Mouse (Mus musculus) forebrain, embryonic 16.5 days (tissue): ENCODE measurements at regions not wholly inside any gene's neighbourhood (a gene's known extent, or its start where the extent isn't known, plus 50 kb on each side); places are given as distances from the start of the nearest gene placed in this dataset.

Experiments
- ATAC-seq: fragments of 200-750 bp; cut with Nextera tagmentation; 2 replicates; pipeline ENCODE4 v1.8.0; 2017; ENCODE audit warnings: mild to moderate bottlenecking, moderate library complexity
- H3K27ac ChIP-seq: fragments of 300-500 bp; sonication (generic); 2 replicates; pipeline ENCODE4 v1.5.1; 2014; ENCODE audit warnings: low read length, control low read depth
- H3K27me3 ChIP-seq: fragments of 300-500 bp; sonication (generic); replicated peaks from 2 replicates; pipeline ENCODE4 v1.6.1; 2014; ENCODE audit warnings: low read length; ENCODE audit not compliant: control insufficient read depth, insufficient read depth
- H3K36me3 ChIP-seq: fragments of 300-500 bp; sonication (generic); 2 replicates; pipeline ENCODE4 v1.6.1; 2014; ENCODE audit not compliant: control insufficient read depth, insufficient read depth
- H3K4me1 ChIP-seq: fragments of 300-500 bp; sonication (generic); replicated peaks from 2 replicates; pipeline ENCODE4 v1.6.1; 2014; ENCODE audit warnings: low read length; ENCODE audit not compliant: control insufficient read depth, insufficient read depth
- H3K4me2 ChIP-seq: fragments of 300-500 bp; sonication (generic); 2 replicates; pipeline ENCODE4 v1.6.1; 2014; ENCODE audit warnings: mild to moderate bottlenecking, low read length, control low read depth
- H3K4me3 ChIP-seq: fragments of 300-500 bp; sonication (generic); replicated peaks from 2 replicates; pipeline ENCODE4 v1.5.1; 2014; ENCODE audit warnings: mild to moderate bottlenecking, low read length, control low read depth
- H3K9ac ChIP-seq: fragments of 300-500 bp; sonication (generic); replicated peaks from 2 replicates; pipeline ENCODE4 v1.6.1; 2014; ENCODE audit warnings: low read depth, low read length, control low read depth
- H3K9me3 ChIP-seq: fragments of 300-500 bp; sonication (generic); 2 replicates; pipeline ENCODE4 v1.6.1; 2016; ENCODE audit warnings: low read length; ENCODE audit not compliant: control insufficient read depth
- WGBS: fragments of 180-500 bp; shearing (Covaris S2); extraction: QIAGEN DNeasy Blood & Tissue Kit; methylation state at CpG from one replicate; pipeline ENCODE4 v1.1.7; 2014; 5-methylcytosine and 5-hydroxymethylcytosine counted together

DNA sequence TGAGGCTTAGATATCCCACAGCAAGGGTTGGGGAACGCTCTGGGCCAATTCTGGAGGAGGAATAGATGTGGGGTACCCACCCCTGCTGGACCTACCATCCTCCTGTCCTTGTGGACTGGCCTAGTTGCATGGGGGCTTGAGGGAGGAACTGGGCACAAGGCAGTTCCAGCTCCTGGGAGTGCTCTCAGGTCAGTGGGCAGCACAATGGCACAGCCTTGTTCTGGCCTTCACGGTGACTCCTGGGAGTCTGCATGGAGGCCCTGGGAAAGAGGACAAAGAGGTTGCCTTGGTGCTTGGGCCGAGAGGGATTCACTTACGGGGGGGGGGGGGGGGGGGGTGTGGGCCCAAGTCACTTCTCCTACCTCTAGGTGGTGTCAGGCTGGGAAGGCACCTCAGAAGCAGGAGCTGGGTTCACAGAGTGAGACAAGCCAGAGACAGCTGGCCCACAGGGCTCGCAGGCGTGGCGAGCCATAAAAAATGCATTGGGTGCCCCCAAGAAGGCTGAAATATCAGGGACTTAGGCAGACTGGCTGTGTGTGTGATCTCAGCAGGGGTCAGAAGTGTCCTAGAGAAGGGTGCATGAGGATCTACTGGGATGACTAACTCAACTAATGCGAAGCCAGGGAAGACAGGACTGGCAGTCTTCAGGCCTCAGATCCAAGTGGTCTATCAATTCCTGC, 83.7 kb downstream of the 1700001O22Rik start:
- ATAC-seq, result no peak
- WGBS, result 13% methylated on average over 8 of the region's 8 CpGs
- H3K27me3 ChIP-seq, result no peaks in the 10 kb centered on the region
- H3K9me3 ChIP-seq, result no peaks in the 10 kb centered on the region
- no peaks in the 10 kb centered on the region for H3K36me3 ChIP-seq
- H3K4me3 ChIP-seq, result peak overlapping the region; percentile 33
- peaks cover 80% of the 10 kb centered on the region for H3K4me1 ChIP-seq
- peak overlapping the region; percentile 81 for H3K4me2 ChIP-seq
- peak overlapping the region; percentile 100 for H3K27ac ChIP-seq
- H3K9ac ChIP-seq, result peak overlapping the region; percentile 82

DNA sequence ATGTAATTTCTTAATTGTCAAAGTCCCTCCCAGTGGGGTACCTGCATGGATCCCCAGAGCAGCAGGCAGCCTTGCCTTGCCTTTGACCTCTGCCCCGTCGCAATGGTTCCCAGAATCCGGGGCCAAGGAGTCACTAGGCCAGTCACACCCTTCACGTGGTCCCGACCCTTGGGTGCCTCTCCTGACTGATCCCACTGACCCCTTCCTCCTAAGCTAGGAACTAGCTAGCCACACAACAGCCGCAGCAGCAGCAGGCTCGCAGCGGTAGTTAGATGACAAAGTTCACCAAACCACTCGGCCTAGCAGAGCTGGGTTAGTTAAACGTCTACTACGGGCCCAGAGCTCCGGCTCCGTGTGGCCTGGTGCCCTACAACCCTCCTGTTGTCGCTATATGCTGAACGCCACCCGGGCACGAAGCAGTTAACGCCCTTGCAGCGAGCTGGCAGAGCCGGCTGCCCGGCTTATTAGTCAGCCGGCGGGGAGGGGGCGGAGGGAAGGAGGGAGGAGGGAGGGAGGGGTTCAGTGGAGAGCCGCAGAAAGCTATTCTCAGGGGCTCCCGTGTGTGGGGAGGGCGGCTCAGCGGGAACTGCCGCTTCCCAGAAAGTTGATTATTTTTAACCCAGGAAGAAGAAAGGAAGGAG, 84.6 kb downstream of the 1700001O22Rik start:
- peak; percentile 50 for ATAC-seq
- whole genome bisulfite sequencing, result under 1% methylated on average over 28 of the region's 29 CpGs

DNA sequence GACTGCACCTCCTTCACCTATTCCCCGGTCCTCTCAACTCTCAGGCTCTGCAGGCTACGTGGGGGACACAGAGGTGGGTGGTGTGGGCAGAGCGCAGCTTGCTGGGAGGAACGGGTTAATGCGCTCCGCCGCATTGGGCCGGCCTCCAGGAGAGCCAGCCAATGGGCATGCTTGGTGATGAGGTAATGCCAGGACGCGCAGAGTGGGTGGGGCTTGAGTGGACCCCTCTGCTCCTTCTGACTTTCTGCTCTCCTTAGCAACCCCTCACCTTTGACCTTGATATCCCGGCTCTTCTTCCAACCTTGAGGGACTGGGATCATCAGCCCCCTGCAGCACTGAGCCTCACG, 85.2 kb downstream of the 1700001O22Rik start:
- no peaks in the 10 kb centered on the region for H3K27me3 ChIP-seq
- peak; percentile 49 for ATAC-seq
- H3K4me1 ChIP-seq, result peaks cover 73% of the 10 kb centered on the region
- peak overlapping the region; percentile 60 for H3K9ac ChIP-seq
- under 1% methylated on average over 12 of the region's 12 CpGs for WGBS
- no peaks in the 10 kb centered on the region for H3K36me3 ChIP-seq
- peak overlapping the region; percentile 81 for H3K4me2 ChIP-seq
- no peaks in the 10 kb centered on the region for H3K9me3 ChIP-seq
- H3K4me3 ChIP-seq, result peak overlapping the region; percentile 33
- peak overlapping the region; percentile 100 for H3K27ac ChIP-seq

More for the DNA sequence above, 84.6 kb downstream of the 1700001O22Rik start:
- Histone ChIP-seq H3K4me2 (peak overlapping the region; percentile 81), H3K9ac (peak overlapping the region; percentile 82), H3K27ac (peak overlapping the region; percentile 100), H3K36me3 (no peaks in the 10 kb centered on the region), H3K27me3 (no peaks in the 10 kb centered on the region), H3K9me3 (no peaks in the 10 kb centered on the region), H3K4me3 (peak overlapping the region; percentile 33), H3K4me1 (peaks cover 74% of the 10 kb centered on the region)

DNA sequence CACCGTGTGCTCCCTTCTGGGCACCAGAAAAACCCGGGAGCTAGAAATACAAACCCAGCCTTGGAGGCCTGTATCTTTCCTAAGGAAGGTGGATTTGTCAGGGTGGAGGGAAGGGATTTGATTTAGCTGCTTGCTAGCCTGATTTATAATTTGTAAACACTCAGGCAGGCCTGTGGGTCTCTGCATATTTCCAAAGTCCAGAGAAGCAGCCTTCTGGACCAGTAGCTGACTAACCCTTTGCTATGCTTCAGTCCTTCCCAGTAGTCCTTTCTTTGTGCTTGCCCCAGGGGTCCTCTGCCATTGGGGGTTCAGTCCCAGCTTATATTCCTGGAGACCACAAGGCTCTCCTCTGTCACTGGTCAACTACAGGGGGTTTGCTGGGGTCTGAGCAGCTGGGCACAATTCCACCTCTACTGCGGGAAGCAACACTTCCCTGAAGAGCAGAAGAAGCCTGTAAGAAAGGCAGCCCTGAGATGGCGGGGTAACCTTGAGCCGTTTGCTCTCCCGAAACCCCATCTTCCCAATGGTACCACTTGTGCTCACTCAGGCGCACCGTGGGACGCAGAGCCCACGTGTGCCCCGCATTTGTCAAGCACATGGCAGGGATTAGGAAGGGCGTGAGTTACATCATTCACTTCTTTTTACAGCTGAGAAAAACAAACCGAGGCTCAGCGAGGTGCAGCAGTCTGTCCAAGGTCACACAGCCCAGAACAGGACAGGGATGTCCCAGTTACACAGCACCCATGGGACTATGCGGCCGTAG, 85.7 kb downstream of the 1700001O22Rik start:
- no peak for ATAC-seq
- Histone ChIP-seq H3K27ac (peak overlapping the region; percentile 100), H3K4me2 (peak overlapping the region; percentile 81), H3K4me1 (peaks cover 73% of the 10 kb centered on the region), H3K9me3 (no peaks in the 10 kb centered on the region), H3K9ac (peak overlapping the region; percentile 53), H3K27me3 (no peaks in the 10 kb centered on the region), H3K4me3 (peak overlapping the region; percentile 3; the same call in 1 of the 2 replicates), H3K36me3 (no peaks in the 10 kb centered on the region)
- WGBS, result 4% methylated on average over 16 of the region's 16 CpGs

DNA sequence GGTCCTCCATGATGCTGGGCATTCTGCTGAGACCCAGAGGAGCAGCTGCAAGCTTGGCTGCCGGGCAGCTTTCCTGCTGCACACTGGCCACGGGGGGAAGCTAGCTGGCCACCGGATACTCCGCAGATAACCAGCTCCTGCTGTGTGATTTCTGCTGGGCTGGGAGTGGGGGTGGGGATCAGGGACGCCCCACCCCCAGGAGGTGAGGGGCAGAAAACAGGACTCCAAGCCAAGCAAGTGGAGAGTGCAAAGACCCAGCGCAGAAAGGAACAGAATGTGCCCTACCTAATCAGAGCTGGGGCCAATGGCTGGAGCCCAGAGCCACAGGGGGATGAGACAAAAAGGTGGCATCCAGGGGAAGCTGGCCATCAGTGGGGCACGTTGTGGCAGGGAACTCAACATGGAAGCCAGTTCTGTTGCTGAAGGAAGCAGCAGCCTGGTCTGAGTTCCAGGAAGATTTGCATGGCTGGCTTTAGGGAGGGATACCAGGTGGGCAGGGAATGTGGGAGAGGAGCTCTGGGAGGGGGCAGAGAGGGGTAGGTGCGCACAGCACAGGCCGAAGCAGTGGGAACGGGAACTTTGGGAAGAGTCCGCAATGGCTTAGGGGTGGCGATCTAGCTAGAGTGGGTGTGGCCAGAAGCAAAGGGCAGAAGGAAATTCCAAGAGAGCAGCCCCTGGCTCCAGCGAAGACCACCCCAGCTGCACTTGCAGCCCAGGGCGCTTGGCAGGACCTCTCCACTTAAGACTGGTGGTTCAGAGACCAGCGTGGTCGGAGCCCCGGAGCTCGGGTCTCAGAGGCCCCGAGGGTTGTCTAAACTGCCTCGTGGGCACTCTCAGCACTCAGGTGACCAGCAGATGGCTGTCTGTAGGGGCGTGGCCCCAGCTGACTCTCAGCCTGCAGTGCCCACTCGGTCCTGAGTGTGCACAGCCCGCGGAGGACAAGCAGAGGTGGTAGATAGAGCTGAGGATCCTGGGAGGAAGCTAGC, 86.6 kb downstream of the 1700001O22Rik start:
- Histone ChIP-seq H3K4me1 (peaks cover 73% of the 10 kb centered on the region), H3K9ac (peak overlapping the region; percentile 53), H3K36me3 (no peaks in the 10 kb centered on the region), H3K27ac (peak overlapping the region; percentile 100), H3K9me3 (no peaks in the 10 kb centered on the region), H3K27me3 (no peaks in the 10 kb centered on the region), H3K4me3 (no peak overlapping the region), H3K4me2 (peak overlapping the region; percentile 22; the same call in 1 of the 2 replicates)
- ATAC-seq, result no peak
- WGBS, result 5% methylated on average over 24 of the region's 24 CpGs

DNA sequence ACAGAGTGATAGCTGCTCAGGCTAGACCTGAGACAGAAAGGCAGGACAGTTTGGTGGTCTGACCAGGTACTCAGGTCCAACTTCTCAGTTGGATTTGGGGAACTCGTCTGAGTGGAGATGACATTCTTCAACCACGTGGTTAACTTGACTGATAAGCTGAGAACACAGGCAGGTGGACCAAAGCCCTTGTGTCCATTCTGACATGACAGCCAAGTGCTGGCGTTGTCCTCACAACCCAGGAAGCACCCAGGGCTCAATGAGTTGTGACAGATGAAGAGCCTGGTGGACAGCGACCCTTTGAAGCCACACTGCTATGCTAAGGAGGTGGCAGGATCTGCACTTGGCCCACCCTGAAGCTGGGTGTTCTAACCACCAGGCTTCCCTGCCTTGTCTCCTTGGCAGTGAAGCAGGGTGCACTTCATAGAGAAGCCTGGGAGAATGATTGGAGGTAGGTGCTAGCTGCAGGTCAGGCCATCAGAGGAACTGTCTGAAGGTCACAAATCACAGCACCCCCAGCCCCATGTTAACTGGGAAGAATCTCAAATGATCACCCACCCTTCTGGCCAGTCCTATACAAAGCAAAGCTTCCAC, 87.6 kb downstream of the 1700001O22Rik start:
- Histone ChIP-seq H3K27ac (no peak overlapping the region; the same call in 1 of the 2 replicates), H3K9me3 (no peaks in the 10 kb centered on the region), H3K4me3 (no peak overlapping the region), H3K4me2 (no peak overlapping the region), H3K4me1 (peaks cover 72% of the 10 kb centered on the region), H3K36me3 (no peaks in the 10 kb centered on the region), H3K27me3 (no peaks in the 10 kb centered on the region), H3K9ac (no peak overlapping the region)
- no peak for ATAC-seq
- 78% methylated on average over 4 of the region's 4 CpGs for WGBS

DNA sequence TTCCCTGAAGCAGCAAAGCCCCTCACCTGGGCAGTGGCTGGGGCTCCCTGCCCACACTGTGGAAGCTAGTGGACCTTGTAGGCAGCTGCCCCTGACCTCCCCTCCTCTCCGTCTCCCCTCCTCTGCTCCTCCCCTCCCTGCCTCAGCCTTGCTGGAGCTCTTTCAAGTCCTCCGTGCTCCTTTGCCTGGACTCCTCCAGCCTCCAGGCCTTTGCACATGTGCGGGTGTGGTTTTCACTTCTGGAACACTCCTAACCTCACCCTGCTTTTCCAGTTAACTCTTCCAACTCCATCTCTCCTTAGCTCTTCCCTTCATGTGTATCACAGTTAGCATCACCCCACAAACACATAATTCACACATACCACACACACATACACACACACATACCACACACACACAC, 89.9 kb downstream of the 1700001O22Rik start:
- Histone ChIP-seq H3K4me1 (peaks cover 66% of the 10 kb centered on the region), H3K9ac (no peak overlapping the region), H3K9me3 (no peaks in the 10 kb centered on the region), H3K36me3 (no peaks in the 10 kb centered on the region), H3K4me2 (no peak overlapping the region), H3K4me3 (no peak overlapping the region), H3K27me3 (no peaks in the 10 kb centered on the region), H3K27ac (0 out of 2 replicates have a peak overlapping the region, but pooled peaks have one; percentile 12)
- 9% methylated on average over 3 of the region's 3 CpGs for WGBS
- no peak for ATAC-seq

DNA sequence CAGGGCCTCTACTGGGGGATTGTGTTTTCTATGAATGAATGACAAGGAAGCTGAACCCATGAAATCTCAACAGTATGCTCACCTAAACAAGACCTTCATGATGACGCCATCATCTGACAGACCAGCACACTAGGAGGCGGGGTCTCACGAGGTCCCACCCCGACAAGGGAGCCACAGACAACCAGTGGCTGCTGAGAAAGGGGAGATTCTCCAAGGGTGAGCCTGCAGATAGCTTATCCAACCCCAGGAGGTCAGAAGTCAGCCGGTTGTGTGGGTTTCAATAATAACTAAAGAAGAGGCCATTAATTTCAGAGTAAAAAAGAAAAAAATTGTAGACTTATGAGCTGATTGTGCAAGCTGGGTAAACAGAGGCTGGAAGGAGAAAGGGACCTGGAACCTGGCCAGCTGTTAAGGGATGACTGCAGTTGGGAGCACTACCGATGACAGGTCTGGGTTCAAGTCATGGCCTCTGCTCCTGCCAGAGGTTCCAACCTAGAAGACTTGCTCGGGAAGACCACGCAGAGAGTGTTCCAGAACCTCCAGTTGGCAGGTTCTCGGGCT, 90.5 kb downstream of the 1700001O22Rik start:
- no peak for ATAC-seq
- Histone ChIP-seq H3K4me1 (peaks cover 65% of the 10 kb centered on the region), H3K27ac (peak overlapping the region; percentile 96), H3K27me3 (no peaks in the 10 kb centered on the region), H3K9me3 (no peaks in the 10 kb centered on the region), H3K36me3 (no peaks in the 10 kb centered on the region), H3K4me3 (no peak overlapping the region), H3K4me2 (no peak overlapping the region), H3K9ac (no peak overlapping the region)
- 60% methylated on average over 9 of the region's 9 CpGs for WGBS
